Mouse (Mus musculus) CH12.LX (cell line): Measurements from ENCODE around the gene Setd3.

Experiments used
- CTCF ChIP-seq, 2 experiments: IDR thresholded peaks in 1 of 2; conservative IDR thresholded peaks in 1 of 2; 2 replicates each; pipeline ENCODE4 v1.5.1; 2011 to 2012; ENCODE audit warnings: low read depth in 2 of 2, low read length in 2 of 2, improper control_type of control experiment in 1 of 2, inconsistent platforms in 1 of 2, mild to moderate bottlenecking in 1 of 2, moderate library complexity in 1 of 2
- EP300 ChIP-seq: IDR thresholded peaks from 2 replicates; pipeline ENCODE4 v1.6.1; 2011; ENCODE audit warnings: low read length, improper control_type of control experiment
- GABPA ChIP-seq: IDR thresholded peaks from 2 replicates; pipeline ENCODE4 v1.6.1; 2012; ENCODE audit warnings: low read depth, low read length, improper control_type of control experiment, inconsistent platforms; ENCODE audit not compliant: insufficient replicate concordance
- JUN ChIP-seq: IDR thresholded peaks from 2 replicates; pipeline ENCODE4 v1.6.1; 2011; ENCODE audit warnings: low read depth, mild to moderate bottlenecking, low read length, improper control_type of control experiment, moderate library complexity; ENCODE audit not compliant: insufficient read depth
- MXI1 ChIP-seq: IDR thresholded peaks from 2 replicates; pipeline ENCODE4 v1.6.1; 2011; ENCODE audit warnings: mild to moderate bottlenecking, low read depth, low read length, improper control_type of control experiment
- NRF1 ChIP-seq: IDR thresholded peaks from 2 replicates; pipeline ENCODE4 v1.6.1; 2014; ENCODE audit warnings: low read depth, mild to moderate bottlenecking, inconsistent platforms, low read length, improper control_type of control experiment, moderate library complexity
- POLR2A ChIP-seq: IDR thresholded peaks from 2 replicates; pipeline ENCODE4 v1.6.1; 2011; ENCODE audit warnings: low read depth, mild to moderate bottlenecking, improper control_type of control experiment, low read length
- UBTF ChIP-seq: IDR thresholded peaks from 2 replicates; pipeline ENCODE4 v1.6.1; 2012; ENCODE audit warnings: low read depth, mild to moderate bottlenecking, inconsistent platforms, low read length, improper control_type of control experiment, moderate library complexity
- USF1 ChIP-seq: IDR thresholded peaks from 2 replicates; pipeline ENCODE4 v1.6.1; 2014; ENCODE audit warnings: low read depth, mild to moderate bottlenecking, inconsistent platforms, low read length, improper control_type of control experiment
- ZC3H11A ChIP-seq: IDR thresholded peaks from 2 replicates; pipeline ENCODE4 v1.6.1; 2012; ENCODE audit warnings: low read depth, mild to moderate bottlenecking, inconsistent platforms, low read length, improper control_type of control experiment
- ZMIZ1 ChIP-seq: IDR thresholded peaks from 2 replicates; pipeline ENCODE4 v1.6.1; 2012; ENCODE audit warnings: low read depth, mild to moderate bottlenecking, inconsistent platforms, low read length, improper control_type of control experiment
- ZNF384 ChIP-seq: IDR thresholded peaks from 2 replicates; pipeline ENCODE4 v1.6.1; 2012; ENCODE audit warnings: low read depth, low read length, improper control_type of control experiment, inconsistent platforms

DNA sequence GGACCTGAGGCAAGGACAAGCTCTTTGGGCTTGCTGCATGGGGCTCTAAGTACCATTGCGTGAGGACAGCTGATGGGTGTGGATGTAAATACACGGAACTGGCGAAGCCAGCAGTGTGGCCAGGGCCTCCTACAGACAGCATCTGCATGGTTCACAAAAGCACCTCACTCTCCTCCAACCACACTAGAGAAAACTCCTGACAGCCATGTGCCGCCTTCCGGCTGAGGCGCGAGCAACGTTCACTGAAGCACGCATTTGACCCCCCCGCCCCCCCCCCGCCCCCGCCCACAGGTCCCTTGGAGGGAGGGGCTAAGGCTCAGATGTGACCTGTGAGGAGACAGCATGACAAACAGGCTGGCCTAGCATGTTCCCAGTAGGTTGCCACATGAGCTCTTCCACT lies 25.9 kb upstream of the Setd3 start:
- TF ChIP-seq ZMIZ1 (no peak), POLR2A (no peak), CTCF (conservative IDR thresholded peaks at IDR 0.05 in 1 of 2, IDR thresholded peaks at IDR 0.05 in 1 of 2; ENCODE audit: low read depth in 2 of 2, low read length in 2 of 2) (no peak), UBTF (no peak), JUN (no peak), ZC3H11A (no peak), MXI1 (no peak), GABPA (no peak), EP300 (no peak), ZNF384 (no peak), USF1 (no peak), NRF1 (no peak)
